Mouse (Mus musculus): Measurements from ENCODE around the gene B4galnt1.

DNA sequence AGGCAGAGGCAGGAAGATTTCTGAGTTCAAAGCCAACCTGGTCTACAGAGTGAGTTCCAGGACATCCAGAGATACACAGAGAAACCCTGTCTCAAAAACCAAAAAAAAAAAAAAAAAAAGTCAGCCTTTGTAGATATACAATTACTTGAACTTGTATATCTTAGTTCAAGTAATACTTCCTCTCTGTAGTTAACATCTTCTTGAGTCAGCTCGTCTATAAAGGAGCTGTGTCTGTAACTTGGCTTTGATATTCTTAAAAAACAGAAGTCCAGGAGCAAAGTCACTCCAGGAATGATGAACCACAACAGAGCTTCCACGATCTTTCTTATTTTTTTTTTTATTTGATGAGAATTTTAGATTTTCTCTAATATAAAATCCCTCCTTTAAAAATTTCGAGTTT, 4.3 kb upstream of the B4galnt1 start:
- TF ChIP-seq POLR2A (IDR thresholded peaks at IDR 0.05; ENCODE audit: low read depth, low read length), result no peak
- TF ChIP-seq CTCF (IDR thresholded peaks at IDR 0.05; ENCODE audit: extremely low read depth, insufficient read depth, insufficient read length, insufficient replicate concordance), result no peak

Data from spleen, adult 2 months (tissue).